Mouse (Mus musculus) embryonic facial prominence, embryonic 10.5 days (tissue): Measurements from ENCODE around the gene Rin3. TPM values are rescaled to one million over a fixed set of nuclear protein-coding genes. Genes with fewer than 3 reads are reported as not detected.

Experiments used
- DNase-seq: peaks from one replicate; pipeline ENCODE4 v3.0.0-alpha.2; 2017; ENCODE audit warnings: low spot score
- H3K27ac ChIP-seq: fragments of 300-500 bp; sonication (generic); replicated peaks from 2 replicates; pipeline ENCODE4 v1.5.1; 2016; ENCODE audit warnings: mild to moderate bottlenecking
- H3K27me3 ChIP-seq: fragments of 300-500 bp; sonication (generic); replicated peaks from 2 replicates; pipeline ENCODE4 v1.6.1; 2016; ENCODE audit warnings: low read depth, mild to moderate bottlenecking; ENCODE audit not compliant: poor library complexity, severe bottlenecking
- H3K36me3 ChIP-seq: fragments of 300-500 bp; sonication (generic); replicated peaks from 2 replicates; pipeline ENCODE4 v1.6.1; 2016; ENCODE audit warnings: mild to moderate bottlenecking, moderate library complexity
- H3K4me1 ChIP-seq: fragments of 300-500 bp; sonication (generic); 2 replicates; pipeline ENCODE4 v1.6.1; 2016
- H3K4me3 ChIP-seq: fragments of 300-500 bp; sonication (generic); 2 replicates; pipeline ENCODE4 v1.5.1; 2016; ENCODE audit warnings: mild to moderate bottlenecking, moderate library complexity
- H3K9me3 ChIP-seq: fragments of 300-500 bp; sonication (generic); 2 replicates; pipeline ENCODE4 v1.6.1; 2016; ENCODE audit warnings: mild to moderate bottlenecking
- WGBS: fragments of 180-500 bp; shearing (Covaris S2); methylation state at CpG from one replicate; pipeline ENCODE4 v1.1.7; 2016; 5-methylcytosine and 5-hydroxymethylcytosine counted together
- polyA plus RNA-seq: library from polyadenylated mRNA; unstranded; fragments of >200 nt; fragmentation: Nextera tagmentation; extraction: Ambion mirVana; gene quantifications from 2 replicates; pipeline ENCODE4 v1.2.1, GENCODE M21; 2016

The Rin3 gene
- polyA plus RNA-seq, 1 experiment from 2014 or later, result 3.8 TPM

- no peaks in the 10 kb centered on the region for H3K9me3 ChIP-seq
- peaks cover 21% of the 10 kb centered on the region for H3K4me1 ChIP-seq
- no peak for DNase-seq
- no peak overlapping the region for H3K27ac ChIP-seq
- H3K27me3 ChIP-seq, result no peaks in the 10 kb centered on the region
- WGBS, result 83% methylated on average over 7 of the region's 7 CpGs
- no peaks in the 10 kb centered on the region for H3K36me3 ChIP-seq
- H3K4me3 ChIP-seq, result no peak overlapping the region
Observed at GRCm38 (mm10) chr12:102295230-102295629, 12.4 kb downstream of the Rin3 start.

GRCm38 (mm10) chr12:102295662-102296061, 12.8 kb downstream of the Rin3 start:
- no peak overlapping the region for H3K27ac ChIP-seq
- H3K9me3 ChIP-seq, result no peaks in the 10 kb centered on the region
- no peak overlapping the region for H3K4me3 ChIP-seq
- H3K4me1 ChIP-seq, result peaks cover 21% of the 10 kb centered on the region
- DNase-seq, result no peak
- H3K36me3 ChIP-seq, result no peaks in the 10 kb centered on the region
- 89% methylated on average over 8 of the region's 8 CpGs for WGBS
- no peaks in the 10 kb centered on the region for H3K27me3 ChIP-seq

DNA sequence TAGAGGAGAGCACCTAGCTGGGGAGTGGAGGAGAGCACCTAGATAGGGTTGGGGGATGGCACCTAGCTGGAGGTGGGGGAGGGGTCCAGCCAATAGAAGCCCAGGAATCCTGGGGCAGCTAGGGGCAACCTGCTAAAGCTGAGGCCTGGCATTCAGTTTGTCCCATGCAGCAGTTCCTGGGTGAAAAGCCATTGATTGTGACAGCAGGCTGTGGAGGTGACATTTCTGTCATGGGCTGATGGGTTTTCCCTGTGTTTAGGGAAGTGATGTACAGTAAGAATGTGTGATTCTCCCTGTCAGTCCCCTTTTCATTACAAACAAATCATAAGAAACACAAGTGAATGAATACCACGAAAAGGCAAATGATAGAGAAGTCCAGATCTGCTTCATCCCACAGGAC, 13.5 kb downstream of the Rin3 start:
- DNase-seq, result no peak
- H3K36me3 ChIP-seq, result no peaks in the 10 kb centered on the region
- 87% methylated on average over 1 of the region's 1 CpGs for WGBS
- no peak overlapping the region for H3K27ac ChIP-seq
- H3K27me3 ChIP-seq, result no peaks in the 10 kb centered on the region
- peaks cover 21% of the 10 kb centered on the region for H3K4me1 ChIP-seq
- no peak overlapping the region for H3K4me3 ChIP-seq
- no peaks in the 10 kb centered on the region for H3K9me3 ChIP-seq

GRCm38 (mm10) chr12:102296967-102297366, 14.1 kb downstream of the Rin3 start:
- H3K4me1 ChIP-seq, result peaks cover 17% of the 10 kb centered on the region
- H3K36me3 ChIP-seq, result no peaks in the 10 kb centered on the region
- no peaks in the 10 kb centered on the region for H3K9me3 ChIP-seq
- no peak overlapping the region for H3K27ac ChIP-seq
- 88% methylated on average over 4 of the region's 4 CpGs for WGBS
- H3K4me3 ChIP-seq, result no peak overlapping the region
- no peaks in the 10 kb centered on the region for H3K27me3 ChIP-seq
- DNase-seq, result no peak

GRCm38 (mm10) chr12:102299209-102299608, 16.4 kb downstream of the Rin3 start:
- H3K27ac ChIP-seq, result no peak overlapping the region
- DNase-seq, result no peak
- H3K36me3 ChIP-seq, result no peaks in the 10 kb centered on the region
- H3K27me3 ChIP-seq, result no peaks in the 10 kb centered on the region
- WGBS, result 72% methylated on average over 5 of the region's 5 CpGs
- no peak overlapping the region for H3K4me3 ChIP-seq
- H3K9me3 ChIP-seq, result no peaks in the 10 kb centered on the region
- peaks cover 32% of the 10 kb centered on the region for H3K4me1 ChIP-seq

DNA sequence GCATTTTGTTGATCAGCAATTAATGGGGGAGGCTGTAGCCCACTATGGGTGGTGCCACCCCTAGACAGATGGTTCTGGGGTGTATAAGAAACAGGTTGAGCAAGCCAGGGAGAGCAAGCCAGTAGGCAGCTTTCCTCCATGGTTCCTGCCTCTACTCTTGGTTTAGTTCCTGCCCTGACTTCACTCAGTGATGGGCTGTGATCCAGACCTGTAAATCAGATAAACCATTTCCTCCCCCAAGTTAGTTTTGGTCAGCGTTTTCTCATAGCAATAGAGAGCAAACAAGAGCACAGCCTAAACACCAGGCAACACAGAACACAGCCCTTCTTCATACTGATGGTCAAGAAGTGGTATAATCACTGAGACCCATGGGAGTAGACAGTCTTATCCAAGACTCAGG, 18.7 kb downstream of the Rin3 start:
- Histone ChIP-seq H3K27me3 (no peaks in the 10 kb centered on the region), H3K36me3 (no peaks in the 10 kb centered on the region), H3K27ac (no peak overlapping the region), H3K4me3 (no peak overlapping the region), H3K9me3 (no peaks in the 10 kb centered on the region), H3K4me1 (peaks cover 37% of the 10 kb centered on the region)
- no peak for DNase-seq
- 85% methylated on average over 1 of the region's 1 CpGs for WGBS

DNA sequence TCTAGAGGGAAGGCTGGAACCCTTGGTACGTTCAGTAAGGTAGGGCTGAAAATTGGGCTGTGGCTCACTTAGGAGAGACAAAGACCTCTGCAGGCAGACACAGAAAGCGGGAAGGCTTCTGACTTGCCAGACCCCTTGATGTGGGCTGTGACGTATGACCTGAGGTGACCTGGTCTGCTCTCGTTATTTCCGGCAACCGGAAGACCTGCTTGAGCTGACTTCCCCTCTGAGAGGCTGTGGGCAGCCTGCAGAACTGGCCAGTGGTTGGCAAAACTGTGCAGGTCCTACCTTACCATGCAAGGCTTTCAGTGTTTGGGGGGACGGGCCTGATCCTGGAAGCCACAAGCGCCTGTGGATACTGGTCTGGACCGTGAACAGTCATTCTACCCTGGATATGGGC, 19.5 kb downstream of the Rin3 start:
- Histone ChIP-seq H3K36me3 (no peaks in the 10 kb centered on the region), H3K27ac (no peak overlapping the region), H3K4me1 (peaks cover 37% of the 10 kb centered on the region), H3K4me3 (no peak overlapping the region), H3K9me3 (no peaks in the 10 kb centered on the region), H3K27me3 (no peaks in the 10 kb centered on the region)
- 78% methylated on average over 9 of the region's 9 CpGs for WGBS
- DNase-seq, result no peak

GRCm38 (mm10) chr12:102302831-102303351, 20.0 kb downstream of the Rin3 start:
- no peak overlapping the region for H3K27ac ChIP-seq

DNA sequence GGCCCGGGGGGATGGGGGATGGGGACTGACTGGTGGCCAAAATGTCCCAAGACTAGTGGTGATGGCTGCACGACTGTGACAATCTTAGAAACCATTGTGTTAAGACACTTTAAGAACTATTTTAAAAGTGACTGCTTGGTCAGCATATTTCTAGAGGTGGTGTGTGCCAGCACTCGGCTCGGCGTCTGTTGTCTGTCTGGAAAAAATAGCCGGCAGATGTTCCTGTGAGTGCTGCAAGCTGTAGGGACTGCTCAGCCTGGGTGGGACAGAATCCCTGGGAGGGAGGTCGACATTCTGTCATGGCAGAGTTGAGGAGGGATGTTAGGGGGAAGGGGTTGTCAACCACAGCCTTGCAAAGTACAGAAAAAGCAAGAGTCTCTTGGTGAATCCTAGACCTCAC, 21.0 kb downstream of the Rin3 start:
- DNase-seq, result no peak
- Histone ChIP-seq H3K27me3 (no peaks in the 10 kb centered on the region), H3K27ac (no peak overlapping the region), H3K4me3 (no peak overlapping the region), H3K4me1 (peaks cover 37% of the 10 kb centered on the region), H3K36me3 (no peaks in the 10 kb centered on the region), H3K9me3 (no peaks in the 10 kb centered on the region)
- 43% methylated on average over 7 of the region's 7 CpGs for WGBS

More at GRCm38 (mm10) chr12:102302831-102303351, 20.0 kb downstream of the Rin3 start:
- no peaks in the 10 kb centered on the region for H3K9me3 ChIP-seq
- WGBS, result 70% methylated on average over 4 of the region's 4 CpGs
- no peak for DNase-seq
- no peak overlapping the region for H3K4me3 ChIP-seq
- H3K27me3 ChIP-seq, result no peaks in the 10 kb centered on the region
- H3K4me1 ChIP-seq, result peaks cover 37% of the 10 kb centered on the region
- H3K36me3 ChIP-seq, result no peaks in the 10 kb centered on the region

GRCm38 (mm10) chr12:102305069-102305836, 22.4 kb downstream of the Rin3 start:
- Histone ChIP-seq H3K36me3 (no peaks in the 10 kb centered on the region), H3K27me3 (no peaks in the 10 kb centered on the region), H3K4me1 (peaks cover 37% of the 10 kb centered on the region), H3K27ac (no peak overlapping the region), H3K4me3 (no peak overlapping the region), H3K9me3 (no peaks in the 10 kb centered on the region)
- DNase-seq, result no peak
- WGBS, result 70% methylated on average over 10 of the region's 10 CpGs

DNA sequence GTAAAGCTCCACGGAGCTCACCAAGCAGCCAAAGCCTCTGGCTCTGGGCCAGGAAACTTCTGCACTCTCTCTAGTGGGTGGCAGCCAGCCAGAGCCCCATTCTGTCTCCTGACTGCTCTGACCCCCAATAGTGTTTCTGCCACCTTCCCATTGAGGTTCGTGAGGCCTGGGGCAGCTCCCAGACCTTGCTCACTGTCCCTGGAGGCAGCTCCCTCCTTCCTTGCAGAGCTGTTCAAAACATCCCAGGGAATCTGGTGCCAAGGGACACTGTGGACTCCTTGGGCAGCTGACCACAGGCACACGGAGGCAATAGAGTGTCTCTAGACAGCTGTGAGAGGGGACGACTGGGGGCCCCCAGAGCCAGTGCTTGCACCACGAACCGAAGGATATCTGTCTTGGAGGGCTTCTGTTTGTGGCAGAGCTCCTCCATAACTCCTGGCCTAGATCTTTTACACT, 25.2 kb downstream of the Rin3 start:
- H3K9me3 ChIP-seq, result no peaks in the 10 kb centered on the region
- no peaks in the 10 kb centered on the region for H3K27me3 ChIP-seq
- WGBS, result 87% methylated on average over 6 of the region's 6 CpGs
- 0 out of 2 replicates have a peak overlapping the region, but pooled peaks have one; percentile 14 for H3K27ac ChIP-seq
- no peak overlapping the region for H3K4me3 ChIP-seq
- H3K36me3 ChIP-seq, result no peaks in the 10 kb centered on the region
- peaks cover 26% of the 10 kb centered on the region for H3K4me1 ChIP-seq
- DNase-seq, result no peak

- no peak for DNase-seq
- Histone ChIP-seq H3K4me3 (no peak overlapping the region), H3K9me3 (no peaks in the 10 kb centered on the region), H3K27me3 (no peaks in the 10 kb centered on the region), H3K4me1 (peaks cover 21% of the 10 kb centered on the region), H3K36me3 (no peaks in the 10 kb centered on the region), H3K27ac (no peak overlapping the region)
- 80% methylated on average over 16 of the region's 16 CpGs for WGBS
Observed at GRCm38 (mm10) chr12:102308457-102309011, 25.7 kb downstream of the Rin3 start.
